Mouse (Mus musculus): Measurements from ENCODE around the gene Pla2g16. TPM values are rescaled to one million over a fixed set of nuclear protein-coding genes. Genes with fewer than 3 reads are reported as not detected.

The Pla2g16 gene
- polyA plus RNA-seq, 1 experiment from 2014 or later: 4.5 TPM

DNA sequence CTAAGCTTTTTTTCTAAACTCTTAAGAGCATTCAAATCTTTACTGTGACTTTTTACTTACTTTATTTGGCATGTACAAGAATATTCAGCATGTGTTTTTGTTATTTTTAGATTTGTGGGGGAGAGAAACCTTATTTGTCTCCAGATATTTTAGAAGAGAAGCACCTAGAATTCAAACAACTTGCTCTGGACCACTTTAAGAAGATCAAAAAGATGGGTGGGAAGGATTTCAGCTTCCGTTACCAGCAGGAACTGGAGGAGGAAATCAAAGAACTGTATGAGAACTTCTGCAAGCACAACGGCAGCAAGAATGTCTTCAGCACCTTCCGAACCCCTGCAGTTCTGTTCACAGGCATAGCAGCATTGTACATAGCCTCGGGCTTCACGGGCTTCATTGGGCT is 25.4 kb upstream of the Pla2g16 start:
- no peak overlapping the region for H3K27ac ChIP-seq (ENCODE audit: low read length)
- WGBS: 91% methylated on average over 5 of the region's 5 CpGs

DNA sequence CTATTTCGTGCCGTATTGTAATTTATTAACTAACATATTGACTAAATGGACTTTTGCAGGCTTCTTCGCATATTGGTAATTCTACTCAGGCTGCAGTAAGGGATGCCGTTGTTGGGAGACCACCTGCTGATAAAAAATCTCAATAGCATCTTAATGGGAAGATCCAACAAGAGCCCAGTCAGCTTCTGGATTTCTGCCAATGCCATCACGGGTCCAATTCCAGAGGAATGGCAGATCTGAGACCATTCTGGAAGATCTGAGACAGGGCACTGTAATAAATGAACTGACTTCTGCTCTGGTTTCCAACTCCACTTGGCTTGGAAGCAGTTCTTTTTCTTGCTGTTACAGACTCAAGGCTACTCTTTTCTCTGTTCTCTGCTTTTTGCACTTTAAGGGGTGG is 23.4 kb upstream of the Pla2g16 start:
- Histone ChIP-seq H3K9me3 (ENCODE audit: control insufficient read depth, low read length) (no peaks in the 10 kb centered on the region), H3K4me2 (ENCODE audit: low read length) (no peak overlapping the region), H3K27ac (ENCODE audit: low read length) (no peak overlapping the region), H3K4me3 (replicated peaks; ENCODE audit: low read length) (no peak overlapping the region), H3K4me1 (replicated peaks; ENCODE audit: control insufficient read depth, insufficient read depth, low read length) (no peaks in the 10 kb centered on the region), H3K9ac (replicated peaks; ENCODE audit: low read depth, low read length) (no peak overlapping the region), H3K36me3 (ENCODE audit: control insufficient read depth, insufficient read depth) (peaks cover 9% of the 10 kb centered on the region), H3K27me3 (replicated peaks; ENCODE audit: control insufficient read depth, insufficient read depth, low read length) (no peaks in the 10 kb centered on the region)
- WGBS: 40% methylated on average over 5 of the region's 5 CpGs
- no peak for ATAC-seq

More for the DNA sequence above, 25.4 kb upstream of the Pla2g16 start:
- peaks cover 10% of the 10 kb centered on the region for H3K36me3 ChIP-seq (ENCODE audit: control insufficient read depth, insufficient read depth)
- H3K27me3 ChIP-seq (replicated peaks; ENCODE audit: control insufficient read depth, insufficient read depth, low read length): no peaks in the 10 kb centered on the region
- no peak overlapping the region for H3K4me2 ChIP-seq (ENCODE audit: low read length)
- H3K9me3 ChIP-seq (ENCODE audit: control insufficient read depth, low read length): no peaks in the 10 kb centered on the region
- H3K9ac ChIP-seq (replicated peaks; ENCODE audit: low read depth, low read length): no peak overlapping the region
- H3K4me1 ChIP-seq (replicated peaks; ENCODE audit: control insufficient read depth, insufficient read depth, low read length): no peaks in the 10 kb centered on the region
- H3K4me3 ChIP-seq (replicated peaks; ENCODE audit: low read length): no peak overlapping the region
- no peak for ATAC-seq

DNA sequence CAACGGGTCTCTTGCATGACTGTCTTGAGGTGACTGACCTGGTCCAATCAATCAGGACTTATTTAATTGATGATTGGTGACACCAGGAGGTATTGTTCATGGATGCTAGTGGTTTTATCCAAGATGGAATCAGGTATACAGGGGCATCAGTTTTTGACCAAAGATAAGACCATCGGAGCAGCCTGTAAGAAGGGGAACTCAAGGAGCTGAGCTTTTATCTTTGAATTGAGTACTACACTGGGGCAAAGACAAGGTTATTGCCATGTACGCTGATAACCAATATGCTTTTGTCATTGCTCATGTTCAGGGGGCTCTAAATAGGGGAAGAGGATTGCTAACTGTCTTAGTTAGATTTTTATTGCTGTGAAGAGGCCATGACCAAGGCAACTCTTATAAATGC is 8.3 kb upstream of the Pla2g16 start:
- H3K9ac ChIP-seq (replicated peaks; ENCODE audit: low read depth, low read length): no peak overlapping the region
- no peaks in the 10 kb centered on the region for H3K36me3 ChIP-seq (ENCODE audit: control insufficient read depth, insufficient read depth)
- no peaks in the 10 kb centered on the region for H3K27me3 ChIP-seq (replicated peaks; ENCODE audit: control insufficient read depth, insufficient read depth, low read length)
- no peak overlapping the region for H3K4me3 ChIP-seq (replicated peaks; ENCODE audit: low read length)
- peaks cover under 1% of the 10 kb centered on the region; the same call in 1 of the 2 replicates for H3K9me3 ChIP-seq (ENCODE audit: control insufficient read depth, low read length)
- WGBS: 91% methylated on average over 3 of the region's 3 CpGs
- H3K4me2 ChIP-seq (ENCODE audit: low read length): no peak overlapping the region
- ATAC-seq: no peak
- no peaks in the 10 kb centered on the region for H3K4me1 ChIP-seq (replicated peaks; ENCODE audit: control insufficient read depth, insufficient read depth, low read length)
- no peak overlapping the region for H3K27ac ChIP-seq (ENCODE audit: low read length)

DNA sequence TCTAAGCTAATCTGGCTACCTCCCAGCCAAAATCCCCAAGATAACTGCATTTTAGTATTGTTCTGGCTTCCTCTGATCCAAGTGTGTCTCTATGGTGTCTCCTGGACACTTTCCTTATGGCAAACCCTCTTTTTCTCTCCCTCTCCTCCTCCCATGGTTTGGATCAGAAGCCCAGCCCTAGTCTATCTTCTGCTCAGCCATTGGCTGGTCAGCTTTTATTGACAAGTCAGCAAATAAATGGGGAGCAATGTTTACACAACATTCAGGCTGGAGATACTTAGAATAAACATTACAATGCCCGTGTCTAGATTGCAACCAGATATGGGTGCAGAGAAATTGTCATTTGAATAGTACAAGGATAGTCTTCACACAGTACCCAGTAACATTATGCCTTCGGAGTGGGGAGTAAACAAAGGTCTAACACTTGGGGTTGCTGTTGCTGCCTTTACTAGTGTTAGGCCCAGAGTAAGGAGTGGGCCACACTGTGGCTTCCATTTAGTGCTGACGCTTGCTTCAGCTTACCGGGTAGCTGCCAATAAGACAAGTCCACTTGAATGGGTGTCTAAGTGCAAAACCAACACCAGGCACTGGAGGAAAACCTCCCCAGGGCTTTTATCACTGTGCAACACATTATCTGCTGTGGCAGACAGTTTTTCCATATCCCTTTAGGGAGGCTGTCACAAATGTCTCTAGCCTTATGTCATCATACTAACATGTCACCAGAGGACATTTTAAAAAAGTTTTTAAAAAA is 5.5 kb upstream of the Pla2g16 start:
- no peak overlapping the region for H3K27ac ChIP-seq (ENCODE audit: low read length)
- H3K27me3 ChIP-seq (replicated peaks; ENCODE audit: control insufficient read depth, insufficient read depth, low read length): no peaks in the 10 kb centered on the region
- no peaks in the 10 kb centered on the region for H3K36me3 ChIP-seq (ENCODE audit: control insufficient read depth, insufficient read depth)
- no peak overlapping the region for H3K9ac ChIP-seq (replicated peaks; ENCODE audit: low read depth, low read length)
- no peaks in the 10 kb centered on the region for H3K9me3 ChIP-seq (ENCODE audit: control insufficient read depth, low read length)
- no peak for ATAC-seq
- no peak overlapping the region for H3K4me3 ChIP-seq (replicated peaks; ENCODE audit: low read length)
- no peaks in the 10 kb centered on the region for H3K4me1 ChIP-seq (replicated peaks; ENCODE audit: control insufficient read depth, insufficient read depth, low read length)
- no peak overlapping the region for H3K4me2 ChIP-seq (ENCODE audit: low read length)
- WGBS: 68% methylated on average over 4 of the region's 4 CpGs

DNA sequence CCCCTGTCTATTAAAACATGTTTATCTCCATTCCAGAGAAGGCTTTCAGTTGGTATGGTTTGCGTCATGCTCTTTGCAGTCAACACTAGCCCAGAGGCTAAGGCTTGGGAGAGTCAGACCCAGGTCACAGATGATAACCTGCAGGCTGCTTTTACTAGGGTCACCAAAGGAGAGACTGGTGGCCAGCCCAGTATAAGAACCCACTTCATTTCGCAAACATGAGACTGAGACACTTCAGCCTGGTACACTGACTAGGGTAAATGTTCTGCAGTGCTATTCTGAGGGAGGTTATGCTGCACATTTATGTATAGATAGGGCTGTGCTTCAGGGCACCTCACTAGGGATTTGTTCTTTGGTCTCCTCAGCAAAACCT is 5.0 kb upstream of the Pla2g16 start:
- Histone ChIP-seq H3K9me3 (ENCODE audit: control insufficient read depth, low read length) (no peaks in the 10 kb centered on the region), H3K36me3 (ENCODE audit: control insufficient read depth, insufficient read depth) (no peaks in the 10 kb centered on the region), H3K4me2 (ENCODE audit: low read length) (no peak overlapping the region), H3K27me3 (replicated peaks; ENCODE audit: control insufficient read depth, insufficient read depth, low read length) (no peaks in the 10 kb centered on the region), H3K9ac (replicated peaks; ENCODE audit: low read depth, low read length) (no peak overlapping the region), H3K4me3 (replicated peaks; ENCODE audit: low read length) (no peak overlapping the region), H3K27ac (ENCODE audit: low read length) (no peak overlapping the region), H3K4me1 (replicated peaks; ENCODE audit: control insufficient read depth, insufficient read depth, low read length) (peaks cover 3% of the 10 kb centered on the region)
- no peak for ATAC-seq
- 90% methylated on average over 2 of the region's 2 CpGs for WGBS

DNA sequence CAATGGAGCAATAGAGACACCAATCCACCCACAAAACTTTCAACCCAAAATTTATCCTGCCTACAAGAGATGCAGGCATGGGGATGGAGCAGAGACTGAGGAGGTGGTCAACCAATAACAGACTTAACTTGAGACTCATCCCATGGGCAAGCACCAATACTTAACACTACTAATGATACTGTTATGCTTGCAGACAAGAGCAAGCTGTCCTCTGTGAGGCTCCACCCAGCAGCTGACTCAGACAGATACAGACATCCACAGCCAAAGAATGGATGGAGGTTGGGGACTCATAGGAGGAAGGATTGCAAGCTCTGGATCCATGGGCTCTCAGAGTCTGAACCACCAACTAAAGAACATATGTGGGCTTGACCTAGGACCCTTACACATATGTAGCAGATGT is 3.8 kb upstream of the Pla2g16 start:
- no peak overlapping the region for H3K4me2 ChIP-seq (ENCODE audit: low read length)
- no peaks in the 10 kb centered on the region for H3K9me3 ChIP-seq (ENCODE audit: control insufficient read depth, low read length)
- no peaks in the 10 kb centered on the region for H3K36me3 ChIP-seq (ENCODE audit: control insufficient read depth, insufficient read depth)
- H3K4me3 ChIP-seq (replicated peaks; ENCODE audit: low read length): no peak overlapping the region
- no peak overlapping the region for H3K9ac ChIP-seq (replicated peaks; ENCODE audit: low read depth, low read length)
- no peak overlapping the region for H3K27ac ChIP-seq (ENCODE audit: low read length)
- no peak for ATAC-seq
- H3K4me1 ChIP-seq (replicated peaks; ENCODE audit: control insufficient read depth, insufficient read depth, low read length): peaks cover 10% of the 10 kb centered on the region
- no peaks in the 10 kb centered on the region for H3K27me3 ChIP-seq (replicated peaks; ENCODE audit: control insufficient read depth, insufficient read depth, low read length)

DNA sequence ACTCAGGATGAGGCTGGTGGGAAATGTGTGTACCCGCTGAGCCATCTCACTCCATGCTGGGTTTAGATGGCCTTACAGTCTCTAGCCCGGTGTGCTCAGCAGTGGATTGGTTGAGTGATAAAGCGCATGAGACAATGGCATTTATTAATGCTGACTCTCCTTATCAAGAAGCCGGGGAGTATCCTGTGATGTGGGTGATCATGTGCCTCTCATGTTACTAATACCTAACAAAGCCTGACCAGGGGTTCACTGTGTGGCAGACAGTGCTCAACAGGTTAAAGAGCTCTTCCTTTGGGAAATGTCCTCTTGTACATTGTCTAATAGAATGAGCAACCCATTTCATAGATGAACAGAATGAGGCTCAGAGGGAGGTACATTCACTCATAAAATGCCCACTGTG is 2.4 kb upstream of the Pla2g16 start:
- no peak overlapping the region for H3K9ac ChIP-seq (replicated peaks; ENCODE audit: low read depth, low read length)
- H3K4me3 ChIP-seq (replicated peaks; ENCODE audit: low read length): no peak overlapping the region
- no peaks in the 10 kb centered on the region for H3K9me3 ChIP-seq (ENCODE audit: control insufficient read depth, low read length)
- H3K36me3 ChIP-seq (ENCODE audit: control insufficient read depth, insufficient read depth): no peaks in the 10 kb centered on the region
- no peaks in the 10 kb centered on the region for H3K27me3 ChIP-seq (replicated peaks; ENCODE audit: control insufficient read depth, insufficient read depth, low read length)
- H3K4me1 ChIP-seq (replicated peaks; ENCODE audit: control insufficient read depth, insufficient read depth, low read length): peaks cover 10% of the 10 kb centered on the region
- no peak overlapping the region for H3K27ac ChIP-seq (ENCODE audit: low read length)
- H3K4me2 ChIP-seq (ENCODE audit: low read length): no peak overlapping the region
- 74% methylated on average over 4 of the region's 4 CpGs for WGBS
- ATAC-seq: no peak

DNA sequence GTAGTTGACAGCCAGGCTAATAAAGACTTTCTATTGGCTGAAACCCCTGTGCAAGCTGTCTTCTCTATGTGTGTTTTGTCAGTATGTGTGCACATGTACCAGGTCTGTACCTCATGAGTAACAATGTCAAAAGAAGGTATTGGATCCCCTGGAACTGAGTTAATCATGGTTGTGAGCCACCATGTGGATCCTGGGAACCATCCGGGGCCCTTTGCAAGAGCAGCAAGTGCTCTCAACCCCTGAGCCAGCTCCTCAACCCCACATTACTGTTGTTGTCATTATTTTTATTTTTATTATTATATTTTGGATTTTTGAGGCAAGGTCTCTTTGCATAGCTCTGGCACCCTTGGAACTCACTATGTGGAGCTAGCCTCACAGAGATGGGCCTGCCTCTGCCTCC is 618 bp upstream of the Pla2g16 start:
- Histone ChIP-seq H3K27me3 (replicated peaks; ENCODE audit: control insufficient read depth, insufficient read depth, low read length) (no peaks in the 10 kb centered on the region), H3K4me1 (replicated peaks; ENCODE audit: control insufficient read depth, insufficient read depth, low read length) (peaks cover 10% of the 10 kb centered on the region), H3K36me3 (ENCODE audit: control insufficient read depth, insufficient read depth) (no peaks in the 10 kb centered on the region), H3K9me3 (ENCODE audit: control insufficient read depth, low read length) (no peaks in the 10 kb centered on the region), H3K4me3 (replicated peaks; ENCODE audit: low read length) (no peak overlapping the region), H3K27ac (ENCODE audit: low read length) (no peak overlapping the region), H3K9ac (replicated peaks; ENCODE audit: low read depth, low read length) (no peak overlapping the region), H3K4me2 (ENCODE audit: low read length) (no peak overlapping the region)
- WGBS: 100% methylated on average over 1 of the region's 1 CpGs
- no peak for ATAC-seq

DNA sequence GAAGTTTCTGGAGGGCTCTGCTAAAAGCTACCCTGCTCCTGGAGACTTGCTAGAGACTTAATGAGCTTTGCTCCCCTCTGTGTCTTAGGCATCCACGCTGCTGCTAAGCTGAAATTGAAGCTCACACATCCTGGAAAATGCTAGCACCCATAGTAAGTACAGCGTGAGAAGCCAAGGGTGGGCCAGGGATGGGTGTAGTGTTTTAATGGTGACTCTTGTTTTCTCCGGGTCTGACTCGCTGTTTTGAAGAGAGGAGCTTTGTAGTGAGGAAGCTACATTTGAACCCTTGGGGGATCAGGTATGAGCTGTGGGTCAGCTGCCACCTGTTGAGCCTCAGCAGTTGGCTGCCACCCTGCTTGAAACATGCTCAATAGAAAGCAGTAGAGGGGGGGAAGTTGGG is 585 bp downstream of the Pla2g16 start:
- no peak for ATAC-seq
- 3% methylated on average over 4 of the region's 4 CpGs for WGBS
- H3K9me3 ChIP-seq (ENCODE audit: control insufficient read depth, low read length): no peaks in the 10 kb centered on the region
- H3K27ac ChIP-seq (ENCODE audit: low read length): no peak overlapping the region
- peaks cover 10% of the 10 kb centered on the region for H3K4me1 ChIP-seq (replicated peaks; ENCODE audit: control insufficient read depth, insufficient read depth, low read length)
- H3K4me3 ChIP-seq (replicated peaks; ENCODE audit: low read length): peak overlapping the region; percentile 36
- H3K9ac ChIP-seq (replicated peaks; ENCODE audit: low read depth, low read length): no peak overlapping the region
- no peaks in the 10 kb centered on the region for H3K27me3 ChIP-seq (replicated peaks; ENCODE audit: control insufficient read depth, insufficient read depth, low read length)
- peak overlapping the region; percentile 47 for H3K4me2 ChIP-seq (ENCODE audit: low read length)
- no peaks in the 10 kb centered on the region for H3K36me3 ChIP-seq (ENCODE audit: control insufficient read depth, insufficient read depth)

DNA sequence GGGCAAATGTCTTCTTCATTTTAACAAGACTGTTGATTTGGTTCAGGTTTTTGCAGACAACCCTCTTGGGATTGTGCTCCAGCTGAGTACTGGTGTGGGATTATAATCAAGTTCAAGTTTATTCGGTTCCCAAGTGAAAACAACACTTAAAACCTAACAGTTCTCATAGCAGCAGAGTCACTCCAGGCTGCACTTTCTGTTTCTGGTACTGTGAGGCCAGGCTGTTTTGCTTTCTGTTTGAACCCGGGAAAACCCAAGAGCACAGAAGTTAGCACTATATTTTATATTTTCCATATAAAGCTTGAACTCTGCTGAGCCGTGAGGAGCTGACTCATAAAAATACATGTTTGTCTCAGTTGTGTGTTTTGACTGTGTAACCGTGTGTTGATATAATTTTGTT is 1.4 kb downstream of the Pla2g16 start:
- Histone ChIP-seq H3K4me1 (replicated peaks; ENCODE audit: control insufficient read depth, insufficient read depth, low read length) (peaks cover 10% of the 10 kb centered on the region), H3K9me3 (ENCODE audit: control insufficient read depth, low read length) (no peaks in the 10 kb centered on the region), H3K4me2 (ENCODE audit: low read length) (no peak overlapping the region), H3K9ac (replicated peaks; ENCODE audit: low read depth, low read length) (no peak overlapping the region), H3K36me3 (ENCODE audit: control insufficient read depth, insufficient read depth) (no peaks in the 10 kb centered on the region), H3K27me3 (replicated peaks; ENCODE audit: control insufficient read depth, insufficient read depth, low read length) (no peaks in the 10 kb centered on the region), H3K4me3 (replicated peaks; ENCODE audit: low read length) (no peak overlapping the region), H3K27ac (ENCODE audit: low read length) (no peak overlapping the region)
- WGBS: 84% methylated on average over 4 of the region's 4 CpGs
- no peak for ATAC-seq
